Mouse (Mus musculus) kidney, embryonic 15.5 days (tissue): ENCODE data around the gene Svop. TPM values are rescaled to one million over a fixed set of nuclear protein-coding genes. Genes with fewer than 3 reads are reported as not detected.

Source experiments
- ATAC-seq: fragments of 200-750 bp; cut with Nextera tagmentation; replicated peaks from 2 replicates; pipeline ENCODE4 v1.8.0; 2017; ENCODE audit warnings: moderate TSS enrichment; ENCODE audit not compliant: low FRiP score
- H3K27ac ChIP-seq: fragments of 300-500 bp; sonication (generic); 2 replicates; pipeline ENCODE4 v1.5.1; 2015; ENCODE audit warnings: mild to moderate bottlenecking, inconsistent platforms
- H3K27me3 ChIP-seq: fragments of 300-500 bp; sonication (generic); 2 replicates; pipeline ENCODE4 v1.6.1; 2015; ENCODE audit warnings: inconsistent platforms
- H3K36me3 ChIP-seq: fragments of 300-500 bp; sonication (generic); 2 replicates; pipeline ENCODE4 v1.6.1; 2015; ENCODE audit warnings: inconsistent platforms
- H3K4me1 ChIP-seq: fragments of 300-500 bp; sonication (generic); 2 replicates; pipeline ENCODE4 v1.6.1; 2015; ENCODE audit warnings: inconsistent platforms
- H3K4me2 ChIP-seq: fragments of 300-500 bp; sonication (generic); 2 replicates; pipeline ENCODE4 v1.6.1; 2015; ENCODE audit warnings: moderate library complexity, mild to moderate bottlenecking, inconsistent platforms
- H3K4me3 ChIP-seq: fragments of 300-500 bp; sonication (generic); replicated peaks from 2 replicates; pipeline ENCODE4 v1.5.1; 2015; ENCODE audit warnings: mild to moderate bottlenecking, inconsistent platforms
- H3K9ac ChIP-seq: fragments of 300-500 bp; sonication (generic); 2 replicates; pipeline ENCODE4 v1.6.1; 2015; ENCODE audit warnings: mild to moderate bottlenecking, inconsistent platforms
- H3K9me3 ChIP-seq: fragments of 300-500 bp; sonication (generic); replicated peaks from 2 replicates; pipeline ENCODE4 v1.6.1; 2016; ENCODE audit warnings: inconsistent platforms
- WGBS: fragments of 180-500 bp; shearing (Covaris S2); methylation state at CpG from one replicate; pipeline ENCODE4 v1.1.7; 2015; ENCODE audit warnings: mixed read lengths; 5-methylcytosine and 5-hydroxymethylcytosine counted together
- polyA plus RNA-seq: library from polyadenylated mRNA; unstranded; fragments of >200 nt; fragmentation: Nextera tagmentation; extraction: Ambion mirVana; gene quantifications from 2 replicates; pipeline ENCODE4 v1.2.1, GENCODE M21; 2015

Gene Svop
- polyA plus RNA-seq, 1 experiment from 2014 or later = 0.91 TPM

GRCm38 (mm10) chr5:114006974-114007373 lies 84.4 kb downstream of the Svop start:
- Histone ChIP-seq H3K4me2 (no peak overlapping the region), H3K9me3 (no peaks in the 10 kb centered on the region), H3K27me3 (no peaks in the 10 kb centered on the region), H3K9ac (no peak overlapping the region), H3K4me1 (peaks cover 20% of the 10 kb centered on the region), H3K36me3 (no peaks in the 10 kb centered on the region), H3K4me3 (no peak overlapping the region), H3K27ac (no peak overlapping the region)
- WGBS = 57% methylated on average over 4 of the region's 4 CpGs
- no peak for ATAC-seq

- peaks cover 20% of the 10 kb centered on the region for H3K4me1 ChIP-seq
- no peak for ATAC-seq
- H3K27ac ChIP-seq = peak overlapping the region; percentile 74
- no peaks in the 10 kb centered on the region for H3K27me3 ChIP-seq
- WGBS = 24% methylated on average over 5 of the region's 5 CpGs
- H3K36me3 ChIP-seq = no peaks in the 10 kb centered on the region
- H3K4me3 ChIP-seq = no peak overlapping the region
- H3K9ac ChIP-seq = no peak overlapping the region
- H3K4me2 ChIP-seq = 0 out of 2 replicates have a peak overlapping the region, but pooled peaks have one; percentile 19
- no peaks in the 10 kb centered on the region for H3K9me3 ChIP-seq
Observed at GRCm38 (mm10) chr5:114005100-114005499, 86.3 kb downstream of the Svop start.

- peak overlapping the region; percentile 19; the same call in 1 of the 2 replicates for H3K4me2 ChIP-seq
- no peaks in the 10 kb centered on the region for H3K36me3 ChIP-seq
- H3K4me3 ChIP-seq = no peak overlapping the region
- H3K9ac ChIP-seq = no peak overlapping the region
- H3K27me3 ChIP-seq = no peaks in the 10 kb centered on the region
- no peaks in the 10 kb centered on the region for H3K9me3 ChIP-seq
- WGBS = 64% methylated on average over 11 of the region's 11 CpGs
- peak overlapping the region; percentile 74 for H3K27ac ChIP-seq
- peaks cover 20% of the 10 kb centered on the region for H3K4me1 ChIP-seq
- ATAC-seq = no peak
Observed at GRCm38 (mm10) chr5:114004573-114004972, 86.8 kb downstream of the Svop start.

- peak; percentile 81 for ATAC-seq
- H3K4me2 ChIP-seq = peak within 1 kb of the TSS; percentile 19; the same call in 1 of the 2 replicates
- peaks cover 20% of the 10 kb centered on the region for H3K4me1 ChIP-seq
- no peaks in the 10 kb centered on the region for H3K9me3 ChIP-seq
- no peaks in the 10 kb centered on the region for H3K36me3 ChIP-seq
- H3K4me3 ChIP-seq = 0 out of 2 replicates have a peak within 1 kb of the TSS, but pooled peaks have one; percentile 2
- H3K27ac ChIP-seq = peak within 1 kb of the TSS; percentile 74
- no peak within 1 kb of the TSS for H3K9ac ChIP-seq
- 43% methylated on average over 5 of the region's 5 CpGs for WGBS
- H3K27me3 ChIP-seq = no peaks in the 10 kb centered on the region
Observed at GRCm38 (mm10) chr5:114003542-114003941, 87.8 kb downstream of the Svop start, which contains the start of gene Dao. Gene Dao, plus strand, starts transcription at chr5:114003703.

GRCm38 (mm10) chr5:113999382-113999781 lies 92.0 kb downstream of the Svop start:
- 50% methylated on average over 5 of the region's 5 CpGs for WGBS
- H3K4me1 ChIP-seq = peaks cover 15% of the 10 kb centered on the region
- H3K9ac ChIP-seq = no peak overlapping the region
- no peak; the same call in 1 of the 2 replicates for ATAC-seq
- no peak overlapping the region for H3K27ac ChIP-seq
- H3K27me3 ChIP-seq = no peaks in the 10 kb centered on the region
- H3K4me2 ChIP-seq = no peak overlapping the region
- H3K9me3 ChIP-seq = no peaks in the 10 kb centered on the region
- no peak overlapping the region for H3K4me3 ChIP-seq
- H3K36me3 ChIP-seq = no peaks in the 10 kb centered on the region

GRCm38 (mm10) chr5:113996458-113996857 lies 94.9 kb downstream of the Svop start:
- Histone ChIP-seq H3K27ac (no peak overlapping the region), H3K27me3 (no peaks in the 10 kb centered on the region), H3K4me1 (peaks cover 24% of the 10 kb centered on the region), H3K4me2 (no peak overlapping the region), H3K36me3 (no peaks in the 10 kb centered on the region), H3K4me3 (no peak overlapping the region), H3K9ac (no peak overlapping the region), H3K9me3 (no peaks in the 10 kb centered on the region)
- ATAC-seq = no peak
- WGBS = 45% methylated on average over 2 of the region's 2 CpGs

- H3K27ac ChIP-seq = peak within 1 kb of the TSS; percentile 92
- WGBS = 1% methylated on average over 64 of the region's 83 CpGs
Observed at GRCm38 (mm10) chr5:113993487-113994465, 97.6 kb downstream of the Svop start, which contains the start of gene Ssh1. Gene Ssh1, minus strand, starts transcription at chr5:113993894.

GRCm38 (mm10) chr5:113993031-113993486 lies 98.3 kb downstream of the Svop start:
- Histone ChIP-seq H3K27me3 (no peaks in the 10 kb centered on the region), H3K27ac (peak overlapping the region; percentile 92), H3K4me2 (peak overlapping the region; percentile 77), H3K9me3 (no peaks in the 10 kb centered on the region), H3K4me3 (peak overlapping the region; percentile 88), H3K9ac (peak overlapping the region; percentile 81), H3K36me3 (peaks cover 11% of the 10 kb centered on the region), H3K4me1 (peaks cover 44% of the 10 kb centered on the region)
- peak; percentile 77 for ATAC-seq
- WGBS = under 1% methylated on average over 22 of the region's 22 CpGs

More at GRCm38 (mm10) chr5:113993487-113994465, 97.6 kb downstream of the Svop start, which contains the start of gene Ssh1:
- Histone ChIP-seq H3K9me3 (no peaks in the 10 kb centered on the region), H3K4me3 (peak within 1 kb of the TSS; percentile 88), H3K4me1 (peaks cover 44% of the 10 kb centered on the region), H3K4me2 (peak within 1 kb of the TSS; percentile 77), H3K27me3 (no peaks in the 10 kb centered on the region), H3K9ac (peak within 1 kb of the TSS; percentile 81), H3K36me3 (peaks cover 6% of the 10 kb centered on the region)
- peak; percentile 87 for ATAC-seq

- Histone ChIP-seq H3K9me3 (no peaks in the 10 kb centered on the region), H3K27ac (peak overlapping the region; percentile 92), H3K9ac (peak overlapping the region; percentile 81), H3K4me1 (peaks cover 47% of the 10 kb centered on the region), H3K4me3 (peak overlapping the region; percentile 88), H3K4me2 (peak overlapping the region; percentile 77), H3K36me3 (peaks cover 17% of the 10 kb centered on the region), H3K27me3 (no peaks in the 10 kb centered on the region)
- ATAC-seq = no peak
- WGBS = 10% methylated on average over 12 of the region's 12 CpGs
Observed at GRCm38 (mm10) chr5:113992339-113992831, 99.0 kb downstream of the Svop start.

GRCm38 (mm10) chr5:113991141-113991540 lies 100.2 kb downstream of the Svop start:
- WGBS = 63% methylated on average over 7 of the region's 7 CpGs
- Histone ChIP-seq H3K4me2 (0 out of 2 replicates have a peak overlapping the region, but pooled peaks have one; percentile 10), H3K27ac (no peak overlapping the region), H3K4me3 (no peak overlapping the region), H3K9me3 (no peaks in the 10 kb centered on the region), H3K27me3 (no peaks in the 10 kb centered on the region), H3K9ac (no peak overlapping the region), H3K4me1 (peaks cover 55% of the 10 kb centered on the region), H3K36me3 (peaks cover 18% of the 10 kb centered on the region)
- no peak for ATAC-seq

- peaks cover 18% of the 10 kb centered on the region for H3K36me3 ChIP-seq
- no peak overlapping the region for H3K27ac ChIP-seq
- no peak overlapping the region for H3K4me2 ChIP-seq
- no peak for ATAC-seq
- H3K4me3 ChIP-seq = no peak overlapping the region
- no peak overlapping the region for H3K9ac ChIP-seq
- H3K27me3 ChIP-seq = no peaks in the 10 kb centered on the region
- 90% methylated on average over 5 of the region's 5 CpGs for WGBS
- peaks cover 60% of the 10 kb centered on the region for H3K4me1 ChIP-seq
- no peaks in the 10 kb centered on the region for H3K9me3 ChIP-seq
Observed at GRCm38 (mm10) chr5:113990593-113990992, 100.8 kb downstream of the Svop start.
